Mouse (Mus musculus) MEL (cell line): Measurements from ENCODE around the gene Bdkrb2.

Experiments
- CTCF ChIP-seq, 3 experiments: IDR thresholded peaks in 2 of 3; conservative IDR thresholded peaks in 1 of 3; 2 replicates each; pipeline ENCODE4 v1.5.1; 2011 to 2012; ENCODE audit warnings: low read length in 3 of 3, low read depth in 2 of 3, mild to moderate bottlenecking in 2 of 3, improper control_type of control experiment in 1 of 3, inconsistent platforms in 1 of 3, mixed read lengths in 1 of 3, moderate library complexity in 1 of 3; ENCODE audit not compliant: control insufficient read depth in 1 of 3, insufficient read depth in 1 of 3, poor library complexity in 1 of 3, severe bottlenecking in 1 of 3
- JUND ChIP-seq: IDR thresholded peaks from 2 replicates; pipeline ENCODE4 v1.6.1; 2011; ENCODE audit warnings: low read depth, mild to moderate bottlenecking, improper control_type of control experiment, low read length
- POLR2A ChIP-seq, 2 experiments: IDR thresholded peaks; 2 replicates each; pipeline ENCODE4 v1.6.1; 2011 to 2012; ENCODE audit warnings: low read length in 2 of 2, mild to moderate bottlenecking in 2 of 2, control low read depth in 1 of 2, improper control_type of control experiment in 1 of 2, low read depth in 1 of 2, moderate library complexity in 1 of 2; ENCODE audit not compliant: control insufficient read depth in 1 of 2, insufficient read depth in 1 of 2, poor library complexity in 1 of 2
- USF1 ChIP-seq: IDR thresholded peaks from 2 replicates; pipeline ENCODE4 v1.6.1; 2014; ENCODE audit warnings: low read depth, mild to moderate bottlenecking, inconsistent platforms, low read length, improper control_type of control experiment, moderate library complexity
- ZMIZ1 ChIP-seq: IDR thresholded peaks from 2 replicates; pipeline ENCODE4 v1.6.1; 2012; ENCODE audit warnings: low read depth, mild to moderate bottlenecking, inconsistent platforms, low read length, improper control_type of control experiment, moderate library complexity

DNA sequence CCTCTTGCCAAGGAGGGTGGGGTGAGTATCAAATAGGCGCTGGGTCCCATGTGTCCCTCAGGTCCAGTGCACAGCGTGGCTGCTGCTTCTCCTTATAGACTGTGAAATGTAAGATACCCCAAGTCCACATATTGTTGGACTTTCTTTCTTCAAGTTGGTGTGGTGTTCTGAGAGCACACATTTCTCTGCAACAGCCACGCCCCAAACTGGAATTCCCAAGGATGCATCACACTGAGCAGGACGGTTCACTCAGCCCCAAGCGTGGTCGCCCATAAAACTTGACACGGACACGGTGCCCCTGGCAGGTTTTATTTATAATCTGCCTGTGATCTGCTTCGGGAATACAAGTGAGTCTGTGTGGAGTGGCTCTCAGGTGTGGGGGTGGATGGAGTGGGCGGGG lies 48.9 kb upstream of the Bdkrb2 start:
- no peak for TF ChIP-seq ZMIZ1
- TF ChIP-seq CTCF (IDR thresholded peaks at IDR 0.05 in 2 of 3, conservative IDR thresholded peaks at IDR 0.05 in 1 of 3; ENCODE audit: control insufficient read depth in 1 of 3, insufficient read depth in 1 of 3, low read depth in 2 of 3, low read length in 3 of 3, poor library complexity in 1 of 3, severe bottlenecking in 1 of 3), result no peak
- TF ChIP-seq POLR2A (IDR thresholded peaks at IDR 0.05; ENCODE audit: control insufficient read depth in 1 of 2, insufficient read depth in 1 of 2, low read depth in 1 of 2, low read length in 2 of 2, poor library complexity in 1 of 2), result no peak
- TF ChIP-seq USF1, result no peak
- TF ChIP-seq JUND, result no peak
